Mouse (Mus musculus) c-Kit-positive CD71-positive TER-119-negative erythroid progenitor cells, embryonic 14.5 days (primary cell): ENCODE measurements at regions not wholly inside any gene's neighbourhood (a gene's known extent, or its start where the extent isn't known, plus 50 kb on each side); places are given as distances from the start of the nearest gene placed in this dataset.
"Not testable (repeated sequence)": the region's sequence is repeated elsewhere in the genome, so short reads cannot be mapped to it uniquely, and the experiment has no call there.

Experiments used
- DNase-seq: peaks from one replicate; pipeline ENCODE4 v3.0.0-alpha.2; 2013; ENCODE audit warnings: low read depth

DNA sequence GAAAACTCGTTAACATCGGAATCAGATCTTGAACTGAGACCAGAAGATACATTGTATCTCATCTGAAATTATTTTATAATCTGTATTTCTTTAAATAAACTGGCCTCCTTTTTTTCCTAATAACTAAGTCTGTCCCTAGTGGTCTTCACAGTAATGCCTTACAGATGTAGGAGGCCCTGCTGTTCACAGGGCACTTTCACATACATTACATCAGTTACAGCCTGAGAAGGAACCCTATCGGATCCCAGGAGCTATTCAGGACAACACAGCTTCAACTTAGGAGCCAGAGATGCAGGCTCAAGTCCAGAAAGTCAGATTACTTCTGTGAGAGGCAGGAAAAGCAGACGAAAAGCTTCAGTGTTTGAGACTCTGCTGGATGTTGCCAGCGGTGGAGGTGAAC is 806.2 kb downstream of the Ets1 start:
- DNase-seq, result no peak

DNA sequence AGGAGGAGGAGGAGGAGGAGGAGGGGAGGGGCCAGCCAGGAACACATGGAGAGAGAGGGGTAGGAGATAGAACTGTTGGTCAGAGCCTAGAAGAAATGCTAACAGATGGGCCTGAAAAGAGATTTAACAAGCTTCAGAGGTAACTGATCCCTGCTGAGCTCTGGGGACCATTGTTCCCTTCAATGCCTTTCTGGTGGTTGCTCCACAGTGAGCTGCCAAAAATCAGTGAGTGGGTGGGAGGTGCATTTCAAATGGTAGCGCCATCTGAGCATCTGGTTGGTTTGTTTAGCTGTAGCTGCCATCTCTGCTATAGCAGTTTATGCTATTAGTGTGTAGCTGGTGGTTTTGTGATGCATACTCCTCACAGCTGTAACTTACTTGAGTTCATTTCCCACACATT is 809.9 kb downstream of the Ets1 start:
- no peak for DNase-seq

DNA sequence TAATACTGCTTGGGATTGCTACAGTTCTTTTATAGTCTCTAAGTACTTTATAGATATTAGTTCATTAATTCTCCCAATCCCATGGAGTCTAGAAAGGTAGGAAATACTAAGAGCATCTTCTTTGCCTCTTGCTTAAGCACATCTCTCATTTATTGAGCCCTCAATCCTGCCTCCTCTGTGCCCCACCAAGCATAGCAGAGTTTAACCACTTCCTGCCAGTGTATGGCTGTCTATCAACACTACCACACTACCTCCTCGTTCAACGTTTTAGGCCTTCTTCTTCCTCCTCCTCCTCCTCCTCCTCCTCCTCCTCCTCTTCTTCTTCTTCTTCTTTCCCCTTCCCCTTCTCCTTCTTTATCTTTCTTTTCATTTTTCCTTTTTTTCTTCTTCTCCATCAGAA is 839.1 kb downstream of the Ets1 start:
- DNase-seq, result no peak

DNA sequence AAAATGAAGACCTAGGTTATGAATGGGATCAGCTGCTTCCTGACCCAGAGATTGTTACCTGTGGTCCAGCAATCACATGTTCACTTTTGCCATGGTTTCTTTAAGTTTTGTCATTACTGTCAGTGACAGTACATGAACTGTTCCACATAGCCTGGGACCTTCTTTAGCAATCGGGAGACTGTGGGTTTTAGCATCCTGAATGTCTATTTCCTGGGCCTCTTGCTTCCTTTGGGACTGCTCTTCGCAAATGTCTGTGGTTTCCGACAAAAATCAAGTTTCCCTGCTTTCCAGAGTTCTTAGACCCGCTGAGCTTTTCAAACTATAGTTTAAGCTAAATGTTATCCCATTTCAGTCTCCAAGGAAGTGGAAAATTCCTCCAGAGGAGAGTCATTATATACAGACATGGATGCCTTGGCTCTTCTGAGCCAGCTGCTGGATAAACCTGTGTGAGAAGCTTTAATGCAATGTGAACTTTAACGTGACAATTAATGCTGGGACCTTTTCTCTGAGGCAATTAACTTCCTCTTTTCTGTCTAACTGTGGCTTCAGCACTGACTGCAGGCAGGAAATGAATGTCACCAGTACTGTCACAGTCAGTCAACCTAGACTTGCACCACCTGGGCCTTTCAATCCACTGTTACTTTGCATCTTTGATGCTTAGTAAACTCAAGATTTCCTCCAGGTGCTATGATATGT is 847.0 kb downstream of the Ets1 start:
- DNase-seq, result no peak

DNA sequence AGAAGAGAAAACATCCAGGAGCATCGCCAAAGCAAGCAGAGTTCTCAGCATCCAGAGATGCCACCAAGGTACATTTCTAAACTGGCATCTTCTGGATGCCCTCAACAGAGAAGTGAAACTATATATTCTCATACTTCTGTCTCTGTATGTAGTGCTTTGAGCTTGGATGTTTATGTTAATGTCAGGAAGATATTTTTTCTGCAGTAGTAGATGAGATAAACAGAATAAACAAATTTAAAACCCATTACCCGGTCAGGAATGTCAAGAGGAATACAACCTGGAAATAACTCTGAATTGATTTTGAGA is 847.5 kb downstream of the Ets1 start:
- no peak for DNase-seq

DNA sequence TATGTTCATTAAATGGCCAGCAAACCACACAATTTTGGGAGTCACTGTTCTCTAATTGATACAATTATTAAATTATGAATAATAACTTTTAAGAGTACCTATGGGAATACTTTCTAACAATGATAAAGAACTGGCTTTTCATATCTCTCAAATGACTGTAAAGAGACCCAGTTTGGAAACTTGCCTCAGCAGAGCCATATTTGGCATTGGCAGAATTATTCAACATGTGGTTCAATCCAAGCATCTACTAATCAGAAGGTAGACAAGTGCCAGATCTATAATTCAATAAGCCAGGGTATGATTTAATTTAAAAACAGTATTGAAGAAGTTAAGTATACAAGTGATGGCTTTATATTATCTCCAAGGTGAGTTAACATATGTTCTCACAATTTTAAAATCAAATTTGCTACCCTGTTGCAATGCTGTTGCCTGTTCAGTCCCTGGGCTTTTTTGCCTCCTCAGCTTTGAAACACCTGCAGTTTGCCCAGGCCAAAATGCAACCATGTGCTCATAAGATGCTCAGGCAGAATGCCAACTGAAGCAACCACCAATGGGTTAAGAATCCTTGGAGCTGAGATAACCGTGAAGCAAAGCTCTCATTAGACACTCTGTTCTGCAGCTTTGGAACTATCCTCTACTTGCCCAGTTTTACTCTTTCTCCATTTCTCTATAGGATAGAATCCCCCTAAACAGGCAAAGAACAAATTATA is 897.2 kb downstream of the Ets1 start:
- DNase-seq, result no peak

DNA sequence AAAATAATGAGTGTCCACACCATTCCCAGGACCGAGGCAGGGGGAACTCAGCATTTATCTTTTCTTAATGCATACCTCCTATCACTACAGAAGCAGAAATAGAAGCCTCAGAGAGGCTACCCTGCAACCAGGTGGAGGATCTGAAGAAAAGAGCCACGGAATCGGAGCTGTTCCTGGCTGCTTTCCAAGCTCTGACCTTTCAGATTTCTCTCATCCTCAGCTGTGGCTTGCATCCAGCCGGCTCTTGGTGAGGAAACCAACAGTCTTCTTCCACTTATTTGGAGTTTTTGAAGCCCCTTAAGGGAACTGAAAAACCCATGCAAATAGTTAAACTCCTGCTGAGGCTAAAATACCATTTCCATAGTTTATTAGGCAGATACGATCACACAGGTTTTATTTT is 907.3 kb downstream of the Ets1 start:
- DNase-seq, result no peak

DNA sequence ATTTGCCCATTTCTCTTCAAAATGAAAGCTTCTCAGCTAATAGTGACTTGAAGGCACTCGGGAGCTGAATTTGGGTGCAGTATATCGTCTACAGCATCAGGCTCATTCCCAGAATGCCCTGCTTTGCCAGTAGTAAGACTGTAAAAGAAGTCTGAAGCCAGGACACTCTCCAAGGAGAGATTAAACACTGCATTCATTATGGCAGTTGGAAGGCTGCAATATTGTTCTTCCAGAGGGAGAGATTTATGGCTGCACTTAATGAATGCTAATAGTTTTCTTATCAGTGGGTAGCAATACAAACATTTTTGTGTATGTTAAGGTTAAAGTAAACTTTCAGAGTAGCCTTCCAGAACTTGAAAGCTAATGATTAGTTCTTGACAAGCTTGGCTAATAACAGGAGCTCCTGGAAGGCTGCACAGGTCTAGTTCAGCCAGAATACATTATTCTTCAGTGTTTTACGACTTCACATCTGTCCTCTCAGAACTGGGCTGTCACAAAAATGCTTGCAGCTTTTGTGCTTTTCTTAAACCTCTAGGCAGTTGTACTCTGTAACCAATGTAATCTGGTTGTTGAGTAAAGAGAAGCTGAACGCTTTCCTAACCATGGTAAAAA is 910.2 kb downstream of the Ets1 start:
- no peak for DNase-seq

DNA sequence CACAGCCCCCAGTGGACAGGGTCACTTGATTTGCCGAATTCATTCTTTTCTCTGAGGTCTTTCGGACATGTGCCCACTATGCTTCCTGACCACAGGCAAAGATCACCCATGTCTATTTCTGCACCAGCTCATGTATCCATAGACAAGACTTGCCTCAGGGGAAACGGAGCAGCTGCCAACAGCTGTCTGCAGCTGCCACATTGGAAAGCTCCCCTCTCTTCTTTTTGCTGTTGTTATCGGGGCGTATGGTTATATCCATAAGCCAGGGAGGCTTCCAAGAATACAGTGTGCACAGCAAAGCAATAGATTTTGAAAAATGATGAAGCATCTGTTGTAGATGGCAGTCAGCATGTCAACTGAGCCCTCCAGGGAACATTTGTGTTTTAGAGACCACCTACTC is 913.4 kb downstream of the Ets1 start:
- DNase-seq, result no peak

DNA sequence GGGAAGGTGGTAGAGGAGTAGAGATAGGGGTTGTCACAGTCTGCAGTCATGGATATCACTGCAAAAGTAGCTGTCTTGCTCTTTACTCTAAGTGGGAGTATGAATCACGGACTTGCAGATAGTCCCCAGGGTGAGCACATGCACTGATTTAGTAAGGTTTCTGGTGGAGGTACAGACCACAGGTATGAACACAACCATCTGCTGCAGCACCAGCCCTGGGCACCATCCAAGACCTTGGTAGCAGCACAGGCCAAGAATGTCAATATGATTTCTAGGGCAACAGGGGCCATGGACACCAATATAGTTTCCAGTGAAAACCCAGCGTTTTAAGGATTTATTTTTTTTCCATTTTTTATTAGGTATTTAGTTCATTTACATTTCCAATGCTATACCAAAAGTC is 913.7 kb upstream of the Kirrel3 start:
- no peak for DNase-seq

DNA sequence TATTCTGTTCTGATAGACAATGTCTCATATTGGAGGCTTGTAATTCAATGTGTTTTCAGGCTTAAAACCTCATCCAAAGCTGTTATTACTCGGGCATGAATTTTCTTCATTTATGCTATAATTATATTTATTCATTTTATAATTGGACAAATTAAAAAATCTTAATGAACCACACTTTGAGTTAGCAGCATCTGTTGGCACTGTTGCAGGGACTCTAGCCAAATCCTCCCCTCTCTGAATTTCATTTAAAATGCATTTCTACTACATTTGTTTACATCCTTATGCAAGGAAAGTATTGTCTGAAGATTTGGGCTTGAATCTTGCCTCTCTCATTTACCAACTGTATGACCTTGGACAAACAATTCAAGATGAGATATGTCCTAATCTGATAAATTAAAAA is 874.2 kb upstream of the Kirrel3 start:
- DNase-seq, result no peak

DNA sequence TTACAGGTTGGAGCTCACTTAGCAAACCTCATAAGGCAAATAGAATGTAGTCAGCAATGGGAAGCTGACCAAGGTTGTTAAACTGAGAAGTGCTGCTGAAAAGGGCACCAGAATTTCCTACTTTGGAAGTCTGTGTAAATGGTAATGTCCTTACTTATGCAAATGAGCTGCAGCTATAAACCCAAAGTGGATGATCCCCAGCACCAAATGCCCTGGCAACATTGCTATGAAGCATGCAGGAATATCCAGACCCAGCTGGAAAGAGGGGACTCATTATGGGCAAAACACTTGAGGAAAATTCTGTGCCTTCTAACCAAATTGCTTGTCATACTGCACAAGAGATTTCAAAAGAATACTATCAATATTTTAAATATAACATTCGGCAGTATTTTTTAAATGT is 861.3 kb upstream of the Kirrel3 start:
- DNase-seq, result no peak

DNA sequence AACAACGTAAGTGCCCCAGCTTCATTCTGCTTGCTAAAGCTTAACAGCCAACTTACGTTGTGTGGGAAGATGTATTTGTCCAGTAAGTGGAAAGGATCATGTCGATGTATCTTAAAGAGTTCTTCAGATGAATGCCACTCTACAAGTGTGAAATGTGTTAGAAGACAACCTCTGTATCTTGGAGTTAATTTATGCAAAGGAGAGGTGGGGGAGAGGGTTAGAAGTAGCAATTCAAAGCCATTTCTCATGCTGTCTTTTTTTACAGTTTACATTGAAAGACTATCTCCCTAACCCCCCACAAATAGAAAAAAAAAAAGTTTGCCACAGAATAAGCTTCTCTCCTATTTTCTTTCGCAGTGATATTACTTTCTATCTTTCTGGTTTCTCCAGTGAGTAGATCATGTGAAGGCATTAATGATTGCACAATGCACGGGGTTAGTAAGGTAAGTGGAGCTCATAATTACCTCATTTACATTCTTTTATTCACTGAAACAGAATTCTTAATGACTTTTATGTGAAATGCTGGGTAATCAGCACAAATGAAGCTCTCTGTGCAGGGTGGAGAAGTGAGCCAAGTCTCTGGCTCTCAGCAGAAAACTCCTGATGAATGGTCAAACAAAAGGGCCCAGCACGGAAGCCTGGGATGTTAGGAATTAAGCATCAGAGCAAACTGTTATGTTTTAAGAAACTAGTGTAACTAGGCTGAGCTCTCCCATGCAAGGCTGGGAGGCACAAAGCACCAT is 855.8 kb upstream of the Kirrel3 start:
- no peak for DNase-seq

DNA sequence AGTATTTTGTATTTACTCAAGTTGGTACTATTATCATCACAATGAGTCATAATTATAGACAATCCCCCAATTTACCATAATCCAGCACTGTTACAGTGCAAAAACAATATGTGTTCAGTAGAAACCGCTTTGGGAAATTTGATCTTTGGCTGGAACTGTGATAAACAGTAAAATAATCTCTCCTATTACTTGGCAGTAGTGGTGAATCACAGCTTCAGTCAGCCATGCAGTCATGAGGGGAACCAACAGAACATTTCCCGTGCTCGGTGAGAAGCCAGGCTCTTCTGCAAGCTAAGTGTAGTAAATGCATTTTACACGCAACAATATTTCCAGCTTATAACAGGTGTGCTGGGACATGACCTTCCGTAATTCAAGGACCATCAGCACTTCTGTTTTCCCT is 822.7 kb upstream of the Kirrel3 start:
- no peak for DNase-seq

DNA sequence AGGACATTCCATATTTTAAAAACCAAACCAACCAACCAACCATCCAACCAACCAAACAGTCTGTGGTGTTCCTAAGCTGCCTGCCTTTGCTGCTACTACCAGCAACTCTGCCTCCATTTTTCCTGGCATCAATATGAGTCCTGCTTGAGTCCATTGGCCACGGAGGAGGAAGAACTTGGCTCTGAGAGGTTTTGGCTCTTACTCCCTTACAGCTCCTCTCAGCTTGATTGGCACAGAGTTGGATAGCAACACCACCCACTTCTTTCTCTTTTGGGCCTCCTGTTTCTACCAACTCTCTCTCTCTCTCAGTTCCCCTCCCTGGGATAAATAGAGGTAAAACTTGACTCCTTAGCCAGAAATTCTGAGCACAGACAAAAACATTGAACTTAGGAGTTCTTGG is 804.6 kb upstream of the Kirrel3 start:
- DNase-seq, result no peak

DNA sequence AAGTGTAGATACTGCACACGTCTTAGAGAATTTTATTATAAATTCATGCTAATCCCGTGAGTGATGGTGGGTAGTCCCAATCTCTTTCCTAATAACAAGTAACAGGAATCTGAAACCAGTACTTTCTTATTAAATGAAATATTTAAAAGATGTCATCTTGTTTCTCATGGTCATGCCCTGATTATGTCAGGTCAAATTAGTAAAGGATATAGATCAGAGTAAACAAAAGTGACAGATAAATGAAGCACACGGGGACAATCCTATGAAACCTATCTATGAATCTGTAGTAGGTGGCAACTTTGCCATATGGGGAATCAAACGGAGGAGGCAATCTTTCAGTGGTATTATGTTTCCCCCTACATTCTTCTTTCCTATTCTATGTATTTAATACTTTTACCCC is 794.0 kb upstream of the Kirrel3 start:
- DNase-seq, result no peak

DNA sequence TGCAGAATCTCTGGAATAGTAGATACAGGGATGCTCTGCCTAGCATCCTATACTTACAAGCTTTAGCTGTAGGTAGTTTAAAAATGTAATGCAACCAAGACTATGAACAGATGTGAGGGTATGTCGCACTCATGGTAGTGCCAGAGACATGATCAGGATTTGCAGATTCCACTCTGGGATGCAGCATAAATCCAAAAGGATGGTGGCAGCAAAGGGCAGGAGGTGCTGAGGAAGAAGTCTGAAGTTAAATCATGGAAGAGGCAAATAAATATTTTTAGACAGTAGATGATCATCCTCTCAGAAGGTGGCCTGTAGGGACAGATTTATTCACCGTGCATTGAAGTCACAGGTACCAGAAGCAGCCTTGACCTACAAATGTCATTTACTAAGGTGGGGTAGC is 768.1 kb upstream of the Kirrel3 start:
- DNase-seq, result no peak

DNA sequence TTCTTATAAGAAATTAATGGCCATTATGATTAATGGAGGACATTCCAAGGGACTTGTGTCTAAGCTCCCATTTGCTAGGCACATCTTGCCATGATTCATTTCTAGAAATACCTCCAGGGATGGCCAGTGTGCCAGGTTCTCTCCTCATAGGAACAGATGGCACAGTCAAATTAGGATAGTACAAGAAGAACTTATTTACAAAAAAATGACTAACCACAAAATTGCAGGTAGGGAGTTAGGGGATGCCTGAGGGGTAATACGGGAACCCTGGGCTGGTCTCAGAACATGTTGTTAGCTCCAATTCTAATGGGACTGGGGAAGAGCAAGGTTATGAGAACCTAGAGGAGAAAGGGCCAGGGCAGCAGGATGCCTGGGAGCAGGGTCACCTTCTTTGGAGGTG is 760.9 kb upstream of the Kirrel3 start:
- no peak for DNase-seq

DNA sequence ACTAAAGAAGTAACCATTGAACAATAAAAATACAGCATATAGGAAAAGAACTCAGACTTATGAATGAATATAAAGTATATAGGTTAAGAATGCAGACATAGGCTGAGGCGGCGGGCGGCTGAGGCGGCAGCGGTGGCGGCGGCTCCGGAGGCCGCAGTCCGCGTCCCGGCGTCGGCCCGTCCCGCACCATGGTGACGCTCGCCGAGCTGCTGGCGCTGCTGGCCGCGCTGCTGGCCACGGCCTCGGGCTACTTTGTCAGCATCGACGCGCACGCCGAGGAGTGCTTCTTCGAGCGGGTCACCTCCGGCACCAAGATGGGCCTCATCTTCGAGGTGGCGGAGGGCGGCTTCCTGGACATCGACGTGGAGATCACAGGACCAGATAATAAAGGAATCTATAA is 757.6 kb upstream of the Kirrel3 start:
- DNase-seq, result not testable (repeated sequence)

DNA sequence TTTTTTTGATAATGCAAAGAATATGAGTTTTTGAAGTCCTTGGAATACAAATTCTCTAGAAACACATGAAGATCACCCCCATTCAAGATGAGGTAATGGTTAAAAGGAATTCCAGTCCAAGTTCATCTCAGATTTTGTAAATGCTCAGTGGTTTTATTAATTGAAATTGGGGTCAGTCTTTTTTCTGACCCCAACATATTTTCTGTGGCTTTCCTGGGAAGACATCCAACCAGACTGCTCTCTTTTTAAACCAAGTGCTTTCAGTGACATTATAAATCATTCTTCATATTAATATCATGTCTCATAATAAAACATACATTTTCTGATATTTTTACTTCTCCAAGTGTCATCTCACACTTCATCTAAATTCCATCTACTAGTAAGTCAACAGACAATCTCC is 725.0 kb upstream of the Kirrel3 start:
- DNase-seq, result no peak

DNA sequence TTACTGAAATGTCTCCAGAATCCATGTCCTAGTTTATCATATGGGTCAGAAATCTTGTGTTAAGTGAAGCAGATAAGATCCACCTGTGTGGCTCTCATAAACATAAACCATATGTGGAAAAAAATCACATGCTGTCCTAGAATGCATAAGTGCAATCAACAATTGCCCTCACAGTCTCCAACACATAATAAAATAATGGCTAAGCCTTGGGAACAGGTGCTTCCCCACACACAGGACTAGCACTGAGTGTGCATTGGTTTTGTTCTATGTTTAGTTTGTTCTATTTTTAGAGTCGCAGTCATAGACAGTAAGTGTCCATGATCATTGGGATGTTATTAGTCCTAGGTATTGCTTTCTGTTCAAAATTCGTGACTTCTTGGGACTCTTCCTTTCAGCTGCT is 719.5 kb upstream of the Kirrel3 start:
- no peak for DNase-seq

DNA sequence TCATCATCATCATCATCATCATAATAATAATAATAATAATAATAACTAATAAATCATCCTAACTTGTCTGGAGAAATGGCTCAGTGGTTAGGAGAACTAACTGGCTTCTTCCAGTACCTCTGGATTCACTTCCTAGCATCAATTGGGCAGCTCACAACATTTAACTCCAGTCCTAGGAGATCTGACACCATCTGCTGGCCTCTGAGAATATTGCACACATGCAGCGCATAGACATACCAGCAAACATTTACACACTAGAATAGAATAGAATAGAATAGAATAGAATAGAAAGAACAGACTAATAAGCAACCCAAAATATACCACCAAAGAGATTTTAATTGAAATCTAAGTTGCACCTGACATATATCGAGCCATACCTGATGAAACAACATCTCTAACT is 715.9 kb upstream of the Kirrel3 start:
- no peak for DNase-seq

DNA sequence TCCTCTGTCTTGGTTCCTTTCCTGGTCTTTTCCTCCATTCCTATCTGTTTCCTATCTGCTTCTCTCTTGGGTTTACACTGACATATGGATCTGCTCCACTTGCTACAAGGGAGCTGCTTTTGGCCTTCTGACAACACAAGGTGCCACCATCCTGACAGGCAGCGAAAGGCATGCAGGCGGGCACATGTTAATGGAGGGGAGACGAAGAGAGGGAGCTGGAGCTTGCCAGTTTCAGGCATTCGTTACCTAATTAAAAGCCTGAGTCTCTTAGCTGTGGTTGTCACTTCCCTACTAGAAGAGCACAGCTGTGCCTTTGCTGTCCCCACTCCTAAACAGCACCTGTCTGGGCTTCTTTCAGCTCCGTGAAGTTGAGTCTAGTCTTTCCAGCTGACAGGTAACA is 711.5 kb upstream of the Kirrel3 start:
- DNase-seq, result no peak
